Mouse (Mus musculus): ENCODE measurements at regions not wholly inside any gene's neighbourhood (a gene's known extent, or its start where the extent isn't known, plus 50 kb on each side); places are given as distances from the start of the nearest gene placed in this dataset.

- peak; percentile 33 for DNase-seq (ENCODE audit: low read depth)
- TF ChIP-seq POLR2A (IDR thresholded peaks at IDR 0.05; ENCODE audit: borderline replicate concordance, extremely low read depth, insufficient read depth, insufficient read length, poor library complexity, severe bottlenecking) (no peak), CTCF (IDR thresholded peaks at IDR 0.05; ENCODE audit: borderline replicate concordance, extremely low read depth, insufficient read depth, insufficient read length) (no peak)
These were observed 229.0 kb downstream of the Kcnrg start for GRCm38 (mm10) chr14:61836231-61836630.

- peak; percentile 85 for DNase-seq (ENCODE audit: low read depth)
- TF ChIP-seq CTCF (IDR thresholded peaks at IDR 0.05; ENCODE audit: borderline replicate concordance, extremely low read depth, insufficient read depth, insufficient read length) (no peak), POLR2A (IDR thresholded peaks at IDR 0.05; ENCODE audit: borderline replicate concordance, extremely low read depth, insufficient read depth, insufficient read length, poor library complexity, severe bottlenecking) (no peak)
These were observed 229.7 kb downstream of the Kcnrg start for GRCm38 (mm10) chr14:61836965-61837364.

DNA sequence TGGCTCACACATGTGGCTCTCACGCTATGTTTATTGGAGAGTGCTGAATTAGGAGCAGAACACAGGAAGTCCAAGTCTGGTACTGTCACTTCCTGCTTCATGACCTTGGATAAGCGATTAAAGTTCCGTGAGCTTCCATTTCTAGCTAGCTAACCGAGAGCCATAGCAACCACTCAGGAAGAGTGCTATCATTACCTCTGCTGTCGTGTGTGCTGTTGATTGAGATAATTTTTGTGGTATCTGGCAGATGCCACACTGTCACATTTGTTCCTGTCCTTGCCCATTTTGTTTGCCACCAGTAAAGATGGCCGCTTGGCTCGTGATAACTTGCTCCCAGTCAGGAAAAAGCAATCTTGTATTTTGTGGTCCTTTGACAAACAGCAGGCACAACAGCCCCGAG lies 230.6 kb downstream of the Kcnrg start:
- TF ChIP-seq CTCF (IDR thresholded peaks at IDR 0.05; ENCODE audit: borderline replicate concordance, extremely low read depth, insufficient read depth, insufficient read length), result no peak
- no peak for TF ChIP-seq POLR2A (IDR thresholded peaks at IDR 0.05; ENCODE audit: borderline replicate concordance, extremely low read depth, insufficient read depth, insufficient read length, poor library complexity, severe bottlenecking)
- DNase-seq (ENCODE audit: low read depth), result no peak

DNA sequence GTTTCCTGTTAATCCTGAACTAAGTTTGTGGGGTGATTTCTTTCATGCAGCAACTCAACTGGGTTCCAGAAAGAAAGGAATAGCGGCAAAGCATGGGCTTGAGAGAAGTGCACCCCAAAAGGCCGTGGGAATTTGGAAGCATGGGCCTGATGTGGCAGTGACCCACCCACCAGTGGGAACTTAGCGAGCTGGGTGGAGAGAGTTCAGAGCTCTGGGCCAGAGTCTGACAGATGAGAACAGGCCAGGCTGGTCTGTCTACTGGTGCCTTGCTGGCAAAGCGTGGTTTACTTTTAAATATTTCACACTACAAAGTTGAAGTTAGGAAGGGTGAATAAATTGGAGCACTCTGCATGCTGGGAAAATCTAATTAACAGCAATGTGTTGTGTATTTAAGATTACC lies 235.2 kb downstream of the Kcnrg start:
- TF ChIP-seq POLR2A (IDR thresholded peaks at IDR 0.05; ENCODE audit: borderline replicate concordance, extremely low read depth, insufficient read depth, insufficient read length, poor library complexity, severe bottlenecking) (no peak), CTCF (IDR thresholded peaks at IDR 0.05; ENCODE audit: borderline replicate concordance, extremely low read depth, insufficient read depth, insufficient read length) (no peak)
- DNase-seq (ENCODE audit: low read depth), result no peak

GRCm38 (mm10) chr14:61846441-61846840 lies 239.2 kb downstream of the Kcnrg start:
- no peak for TF ChIP-seq POLR2A (IDR thresholded peaks at IDR 0.05; ENCODE audit: borderline replicate concordance, extremely low read depth, insufficient read depth, insufficient read length, poor library complexity, severe bottlenecking)
- DNase-seq (ENCODE audit: low read depth), result no peak

DNA sequence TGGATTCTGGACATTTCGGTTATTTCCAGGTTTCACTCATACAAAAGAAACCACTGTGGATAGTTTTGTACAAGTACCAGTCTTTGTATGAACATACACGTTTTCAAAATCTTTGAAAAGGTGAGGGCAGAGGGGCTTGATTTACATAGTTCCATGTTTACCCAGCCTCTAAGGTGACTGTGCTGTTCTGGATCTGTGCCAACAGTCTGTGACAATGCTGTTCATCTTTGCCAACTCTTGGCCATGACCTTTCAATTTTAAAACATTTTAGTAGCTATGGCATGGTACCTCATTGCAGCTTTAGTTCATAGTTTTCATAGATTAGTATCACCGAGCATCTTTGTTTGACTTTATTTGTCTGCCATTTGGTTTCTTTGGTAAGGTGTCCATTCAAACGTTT lies 243.0 kb downstream of the Kcnrg start:
- DNase-seq (ENCODE audit: low read depth), result no peak
- TF ChIP-seq POLR2A (IDR thresholded peaks at IDR 0.05; ENCODE audit: borderline replicate concordance, extremely low read depth, insufficient read depth, insufficient read length, poor library complexity, severe bottlenecking), result no peak
- no peak for TF ChIP-seq CTCF (IDR thresholded peaks at IDR 0.05; ENCODE audit: borderline replicate concordance, extremely low read depth, insufficient read depth, insufficient read length)

DNA sequence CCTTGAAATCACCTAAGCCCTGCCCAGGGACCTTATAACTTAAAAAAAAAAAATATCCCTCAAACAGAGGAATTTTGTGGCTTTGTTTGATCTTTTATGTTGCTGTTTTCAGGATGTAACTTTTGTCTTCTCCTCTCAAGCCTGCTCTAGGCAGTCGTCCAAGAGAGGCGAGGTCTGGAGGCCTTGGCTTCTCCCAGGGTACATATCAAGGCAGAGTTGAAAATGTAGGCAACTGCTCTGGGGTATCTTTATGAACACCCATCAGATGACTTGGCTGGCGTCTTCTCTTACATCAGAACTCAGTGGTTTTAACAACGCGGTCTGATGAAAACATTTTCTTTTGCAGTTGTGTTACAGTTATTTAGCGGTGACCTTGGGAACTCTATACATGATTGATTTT lies 250.4 kb downstream of the Kcnrg start:
- no peak for DNase-seq (ENCODE audit: low read depth)
- TF ChIP-seq POLR2A (IDR thresholded peaks at IDR 0.05; ENCODE audit: borderline replicate concordance, extremely low read depth, insufficient read depth, insufficient read length, poor library complexity, severe bottlenecking) (no peak), CTCF (IDR thresholded peaks at IDR 0.05; ENCODE audit: borderline replicate concordance, extremely low read depth, insufficient read depth, insufficient read length) (no peak)

GRCm38 (mm10) chr14:61860688-61861087 lies 253.4 kb downstream of the Kcnrg start:
- no peak for DNase-seq (ENCODE audit: low read depth)
- TF ChIP-seq CTCF (IDR thresholded peaks at IDR 0.05; ENCODE audit: borderline replicate concordance, extremely low read depth, insufficient read depth, insufficient read length) (no peak), POLR2A (IDR thresholded peaks at IDR 0.05; ENCODE audit: borderline replicate concordance, extremely low read depth, insufficient read depth, insufficient read length, poor library complexity, severe bottlenecking) (no peak)

DNA sequence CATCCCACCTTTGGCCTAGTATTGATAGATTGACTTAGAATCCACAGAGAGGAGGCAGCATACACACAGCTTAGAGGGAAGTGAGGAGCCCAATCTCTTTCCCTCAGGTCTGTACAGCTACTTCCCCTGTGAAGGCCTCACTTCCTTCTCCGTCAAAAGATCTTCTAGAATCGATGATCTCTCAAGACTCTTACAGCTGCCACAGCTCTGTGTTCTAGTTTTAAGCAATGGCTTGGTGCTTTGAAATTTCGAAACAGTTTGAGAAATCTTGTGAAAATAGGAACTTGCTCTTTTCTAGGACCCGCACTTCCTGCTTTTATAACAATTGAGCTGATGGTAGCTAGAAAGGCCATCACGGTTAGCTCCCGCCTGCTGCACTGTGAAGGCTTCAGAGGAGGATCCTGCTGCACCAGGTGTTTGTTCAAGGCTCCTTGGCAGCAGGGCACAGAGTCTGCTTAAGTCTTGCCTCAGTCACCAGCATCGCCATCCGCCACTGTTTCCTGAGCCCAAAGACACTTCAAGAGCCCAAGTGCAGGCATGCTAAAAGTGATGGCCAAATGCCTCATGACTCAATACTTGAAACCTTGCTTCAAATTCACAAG lies 254.2 kb downstream of the Kcnrg start:
- TF ChIP-seq CTCF (IDR thresholded peaks at IDR 0.05; ENCODE audit: borderline replicate concordance, extremely low read depth, insufficient read depth, insufficient read length) (no peak), POLR2A (IDR thresholded peaks at IDR 0.05; ENCODE audit: borderline replicate concordance, extremely low read depth, insufficient read depth, insufficient read length, poor library complexity, severe bottlenecking) (no peak)
- DNase-seq (ENCODE audit: low read depth), result no peak

DNA sequence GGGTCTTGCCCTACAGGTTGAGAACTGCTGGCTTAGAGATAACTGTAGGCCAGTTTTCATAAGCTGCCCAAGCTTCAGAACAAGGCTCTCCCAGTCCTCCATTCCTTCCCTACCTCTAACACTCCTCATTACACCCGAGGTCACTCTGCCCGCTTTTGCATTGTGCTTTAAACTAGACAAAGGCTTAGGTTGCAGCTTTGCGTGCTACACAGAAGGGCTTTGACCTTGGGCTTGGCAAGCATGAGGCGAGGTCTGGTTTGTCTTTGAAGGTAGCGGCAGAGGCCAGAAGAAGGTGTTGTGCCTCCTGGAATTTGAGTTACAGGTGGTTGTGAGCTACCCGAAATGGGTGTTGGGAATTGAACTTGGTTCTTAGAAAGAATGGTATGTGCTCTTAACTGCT lies 255.7 kb downstream of the Kcnrg start:
- no peak for TF ChIP-seq POLR2A (IDR thresholded peaks at IDR 0.05; ENCODE audit: borderline replicate concordance, extremely low read depth, insufficient read depth, insufficient read length, poor library complexity, severe bottlenecking)

GRCm38 (mm10) chr14:61863475-61863874 lies 256.2 kb downstream of the Kcnrg start:
- TF ChIP-seq POLR2A (IDR thresholded peaks at IDR 0.05; ENCODE audit: borderline replicate concordance, extremely low read depth, insufficient read depth, insufficient read length, poor library complexity, severe bottlenecking) (no peak), CTCF (IDR thresholded peaks at IDR 0.05; ENCODE audit: borderline replicate concordance, extremely low read depth, insufficient read depth, insufficient read length) (no peak)
- no peak for DNase-seq (ENCODE audit: low read depth)

More for the DNA sequence above, 255.7 kb downstream of the Kcnrg start:
- DNase-seq (ENCODE audit: low read depth), result no peak

- no peak for DNase-seq (ENCODE audit: low read depth)
- no peak for TF ChIP-seq CTCF (IDR thresholded peaks at IDR 0.05; ENCODE audit: borderline replicate concordance, extremely low read depth, insufficient read depth, insufficient read length)
- TF ChIP-seq POLR2A (IDR thresholded peaks at IDR 0.05; ENCODE audit: borderline replicate concordance, extremely low read depth, insufficient read depth, insufficient read length, poor library complexity, severe bottlenecking), result no peak
These were observed 259.4 kb downstream of the Kcnrg start for GRCm38 (mm10) chr14:61866532-61867268.

Measured in brain, embryonic 14.5 days (tissue).